Mouse (Mus musculus): ENCODE measurements at regions not wholly inside any gene's neighbourhood (a gene's known extent, or its start where the extent isn't known, plus 50 kb on each side); places are given as distances from the start of the nearest gene placed in this dataset.
A peak's percentile ranks its signal among the peaks of the same experiment; 100 is the strongest.

DNA sequence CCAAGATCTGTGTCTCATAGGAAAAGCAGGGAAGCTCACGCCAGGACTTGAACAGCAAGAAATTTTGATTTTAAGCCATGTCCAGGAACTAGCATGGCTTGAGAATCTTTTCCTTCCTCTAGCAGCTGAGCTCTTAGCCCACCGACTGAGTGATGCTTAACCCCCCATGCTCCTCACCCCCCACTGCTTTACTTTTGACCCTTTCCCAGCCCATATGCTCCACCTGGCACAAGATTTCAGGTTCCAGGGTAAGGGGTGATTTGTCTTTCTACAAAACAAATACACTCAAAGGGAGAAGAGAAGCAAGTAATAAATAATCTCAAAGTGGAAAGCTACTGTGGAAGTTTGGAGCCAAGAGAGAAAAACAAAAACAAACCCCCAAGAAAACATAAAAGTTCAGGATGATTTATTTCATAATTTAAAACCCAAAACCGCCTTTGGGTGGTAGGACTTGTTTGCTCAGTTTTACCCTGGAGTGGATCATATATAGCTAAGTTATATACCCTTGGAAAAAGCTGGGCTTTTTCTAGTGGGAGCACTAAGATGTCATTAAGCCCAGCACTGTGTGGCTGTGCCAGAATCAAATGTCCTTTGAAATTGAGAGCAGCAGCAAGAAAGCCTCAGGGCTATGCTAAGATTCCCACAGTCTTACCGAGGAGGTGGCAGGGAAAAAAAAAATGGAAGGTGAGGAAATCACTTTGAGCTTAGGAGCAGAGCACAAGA lies 372.4 kb upstream of the Isx start:
- 16% methylated on average over 4 of the region's 4 CpGs for WGBS
- Histone ChIP-seq H3K9ac (replicated peaks; ENCODE audit: low read length) (no peak overlapping the region), H3K9me3 (ENCODE audit: low read length) (no peaks in the 10 kb centered on the region), H3K4me1 (ENCODE audit: insufficient read depth, low read length) (peaks cover 6% of the 10 kb centered on the region; the same call in 1 of the 2 replicates), H3K4me3 (ENCODE audit: low read length) (no peak overlapping the region), H3K4me2 (replicated peaks; ENCODE audit: low read depth, low read length) (no peak overlapping the region), H3K27ac (ENCODE audit: low read length) (peak overlapping the region; percentile 14; the same call in 1 of the 2 replicates), H3K36me3 (ENCODE audit: insufficient read depth, low read length) (no peaks in the 10 kb centered on the region), H3K27me3 (ENCODE audit: insufficient read depth, low read length) (no peaks in the 10 kb centered on the region)
- peak; percentile 71; the same call in 1 of the 2 replicates for ATAC-seq (ENCODE audit: low FRiP score, low TSS enrichment)

DNA sequence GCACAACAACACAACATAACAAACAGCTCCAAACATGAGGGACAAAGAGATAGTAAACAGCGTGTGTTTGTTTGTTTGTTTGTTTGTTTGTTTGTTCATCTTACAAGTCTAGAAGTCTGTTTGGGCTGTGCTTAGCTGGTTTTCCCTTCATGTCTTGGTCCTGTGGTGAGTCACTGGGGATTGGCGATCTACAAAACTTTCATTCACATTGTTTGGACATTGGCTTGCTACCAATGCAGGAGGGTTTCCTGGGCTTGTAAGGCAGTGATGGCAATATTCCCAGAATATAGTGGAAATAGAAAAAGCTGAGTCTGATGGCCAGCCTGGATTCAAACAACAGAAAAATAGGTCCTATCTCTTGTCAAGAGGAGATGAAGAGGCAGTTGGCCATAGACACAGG lies 371.7 kb upstream of the Isx start:
- no peak overlapping the region for H3K27ac ChIP-seq (ENCODE audit: low read length)
- no peak overlapping the region for H3K4me2 ChIP-seq (replicated peaks; ENCODE audit: low read depth, low read length)
- no peak overlapping the region for H3K9ac ChIP-seq (replicated peaks; ENCODE audit: low read length)
- 73% methylated on average over 2 of the region's 2 CpGs for WGBS
- H3K4me3 ChIP-seq (ENCODE audit: low read length): no peak overlapping the region
- no peaks in the 10 kb centered on the region for H3K27me3 ChIP-seq (ENCODE audit: insufficient read depth, low read length)
- no peak for ATAC-seq (ENCODE audit: low FRiP score, low TSS enrichment)
- H3K4me1 ChIP-seq (ENCODE audit: insufficient read depth, low read length): peaks cover 6% of the 10 kb centered on the region; the same call in 1 of the 2 replicates
- H3K9me3 ChIP-seq (ENCODE audit: low read length): no peaks in the 10 kb centered on the region
- H3K36me3 ChIP-seq (ENCODE audit: insufficient read depth, low read length): no peaks in the 10 kb centered on the region

All from kidney, embryonic 16.5 days (tissue).